Mouse (Mus musculus) heart, adult 2 months (tissue): Measurements from ENCODE around the gene Siglec1. TPM values are rescaled to one million over a fixed set of nuclear protein-coding genes. Genes with fewer than 3 reads are reported as not detected.

Experiments used
- DNase-seq, 2 experiments: peaks; one replicate each; pipeline ENCODE4 v3.0.0; 2021
- H3K27ac ChIP-seq: fragments of 200-600 bp; 2 replicates; pipeline ENCODE4 v1.8.1; 2022
- H3K27me3 ChIP-seq: fragments of 200-500 bp; 2 replicates; pipeline ENCODE4 v1.6.1; 2012; ENCODE audit warnings: mild to moderate bottlenecking, low read length, inconsistent platforms, mixed read lengths; ENCODE audit not compliant: control insufficient read depth, insufficient read depth
- H3K36me3 ChIP-seq: fragments of 200-500 bp; 2 replicates; pipeline ENCODE4 v1.6.1; 2012; ENCODE audit warnings: low read length, inconsistent platforms; ENCODE audit not compliant: control insufficient read depth, insufficient read depth
- H3K4me1 ChIP-seq: fragments of 200-500 bp; 2 replicates; pipeline ENCODE4 v1.6.1; 2011; ENCODE audit warnings: low read length; ENCODE audit not compliant: control insufficient read depth, insufficient read depth
- H3K4me3 ChIP-seq: fragments of 200-600 bp; 2 replicates; pipeline ENCODE4 v1.8.1; 2022
- H3K79me2 ChIP-seq: fragments of 200-500 bp; replicated peaks from 2 replicates; pipeline ENCODE4 v1.6.1; 2012; ENCODE audit warnings: mild to moderate bottlenecking, inconsistent platforms, low read length, moderate library complexity, mixed read lengths; ENCODE audit not compliant: control insufficient read depth, insufficient read depth
- H3K9ac ChIP-seq: fragments of 200-500 bp; 2 replicates; pipeline ENCODE4 v1.6.1; 2012; ENCODE audit warnings: low read depth, mild to moderate bottlenecking, control low read depth, inconsistent platforms, low read length, mixed read lengths
- CTCF ChIP-seq: fragments of 200-600 bp; IDR thresholded peaks from 2 replicates; pipeline ENCODE4 v1.8.1; 2022; ENCODE audit warnings: antibody characterized with exemption, mild to moderate bottlenecking, moderate library complexity
- EP300 ChIP-seq: fragments of 200-500 bp; IDR thresholded peaks from 2 replicates; pipeline ENCODE4 v1.6.1; 2011; ENCODE audit warnings: low read depth, low read length, control low read depth; ENCODE audit not compliant: insufficient read depth
- POLR2A ChIP-seq: fragments of 200-500 bp; IDR thresholded peaks from 2 replicates; pipeline ENCODE4 v1.6.1; 2011; ENCODE audit warnings: mild to moderate bottlenecking, low read depth, low read length, control low read depth; ENCODE audit not compliant: insufficient read depth
- WGBS: fragments of 180-500 bp; shearing (Covaris S2); methylation state at CpG from one replicate; pipeline ENCODE4 v1.1.7; 2018; 5-methylcytosine and 5-hydroxymethylcytosine counted together
- intact Hi-C: fragments of 180-260 bp; cut with DNase I; formaldehyde crosslinking; loops from one replicate; pipeline ENCODE4 v1.15.1; 2025
- polyA plus RNA-seq: library from polyadenylated mRNA; depleted of rRNA; stranded (reverse); fragments of >200 nt; gene quantifications from 2 replicates; pipeline ENCODE4 v1.2.3, GENCODE M21; 2012
- total RNA-seq, 2 experiments: library from RNA; stranded (reverse); gene quantifications; 2 replicates each; pipeline ENCODE4 v1.2.3; 2021

Gene Siglec1
- total and polyA plus RNA-seq, 3 experiments, result 2.1 to 3.1 (median 2.5) TPM

DNA sequence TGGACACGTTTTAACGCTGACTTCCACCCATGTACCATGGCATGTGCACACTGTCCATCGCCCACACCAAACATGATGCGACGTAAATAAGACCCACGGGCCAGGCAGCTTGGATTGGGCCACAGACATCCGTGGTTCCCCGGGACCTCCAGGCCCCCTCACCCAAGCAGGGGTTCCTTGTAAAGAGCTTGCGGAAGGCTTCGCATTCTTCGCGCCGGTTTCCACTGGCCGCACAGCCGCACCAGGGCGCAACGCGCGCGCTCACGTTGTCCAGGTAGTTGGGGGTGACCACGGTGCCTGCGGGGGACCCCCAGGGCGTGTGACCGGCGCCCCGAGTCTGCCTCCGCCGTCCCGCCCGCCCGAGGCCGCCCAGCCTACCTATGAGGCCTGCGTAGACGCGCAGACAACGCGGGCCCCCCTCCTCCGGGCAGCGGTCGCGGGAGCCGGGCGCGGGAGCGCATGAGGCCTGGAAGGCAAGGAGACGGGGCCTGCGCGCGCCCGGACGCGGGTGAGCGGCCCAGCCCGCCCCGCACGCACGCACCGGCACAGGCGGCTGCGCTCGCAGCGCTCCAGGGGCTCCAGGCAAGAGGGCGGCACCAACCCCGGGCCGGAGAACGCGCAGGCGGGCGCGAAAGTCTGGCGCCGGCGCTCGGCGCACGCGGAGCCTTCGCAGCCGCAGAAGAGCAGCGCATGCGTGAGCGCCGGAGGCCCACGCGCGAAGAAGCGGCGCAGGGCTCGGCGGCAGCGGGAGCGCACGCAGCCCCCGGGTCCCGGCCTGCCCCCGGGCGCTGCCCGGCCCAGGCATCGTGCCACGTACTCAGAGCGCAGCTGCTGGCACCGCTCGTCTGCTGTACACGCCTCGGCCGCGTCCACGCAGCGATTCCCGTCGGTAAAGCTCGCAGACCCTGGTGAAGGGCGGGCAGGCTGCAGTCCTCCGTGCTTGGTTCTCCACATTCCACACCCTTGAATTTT is 45.4 kb downstream of the Siglec1 start:
- H3K4me1 ChIP-seq, result peaks cover 6% of the 10 kb centered on the region
- TF ChIP-seq EP300 (no peak), CTCF (no peak), POLR2A (no peak)
- peak overlapping the region; percentile 45 for H3K9ac ChIP-seq
- H3K27ac ChIP-seq, result no peak overlapping the region
- DNase-seq, result peak; percentile 52 to 62
- H3K4me3 ChIP-seq, result peak overlapping the region; percentile 50
- WGBS, result 5% methylated on average over 109 of the region's 115 CpGs
- H3K36me3 ChIP-seq, result no peaks in the 10 kb centered on the region
- peaks cover 6% of the 10 kb centered on the region for H3K27me3 ChIP-seq
- intact Hi-C loops, result no loop called here
- H3K79me2 ChIP-seq, result no peaks in the 10 kb centered on the region

DNA sequence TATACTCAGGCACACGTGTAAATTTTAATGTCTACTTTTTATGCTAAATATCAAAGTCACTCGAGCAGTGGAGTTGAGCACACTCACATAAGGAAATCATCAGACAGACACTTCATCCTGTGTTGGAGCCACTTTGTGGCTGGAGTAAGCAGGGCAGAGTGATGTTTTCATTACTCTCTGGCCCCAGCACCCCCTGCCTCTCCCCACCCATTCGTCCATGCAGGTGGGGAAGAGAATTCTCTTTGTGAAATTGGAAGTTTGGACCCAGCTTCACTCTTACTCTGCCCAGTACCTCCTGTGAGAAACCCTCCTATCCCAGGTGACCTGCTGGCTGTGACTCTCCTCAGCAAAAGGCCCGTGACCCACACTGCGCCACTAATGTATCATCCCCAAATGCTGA is 47.9 kb downstream of the Siglec1 start:
- H3K4me1 ChIP-seq, result peaks cover 1% of the 10 kb centered on the region; the same call in 1 of the 2 replicates
- no peak for DNase-seq
- intact Hi-C loops, result no loop called here
- no peak overlapping the region for H3K27ac ChIP-seq
- H3K9ac ChIP-seq, result no peak overlapping the region
- no peaks in the 10 kb centered on the region for H3K79me2 ChIP-seq
- 86% methylated on average over 5 of the region's 5 CpGs for WGBS
- H3K4me3 ChIP-seq, result no peak overlapping the region
- no peak for TF ChIP-seq POLR2A
- no peaks in the 10 kb centered on the region for H3K36me3 ChIP-seq
- peaks cover 6% of the 10 kb centered on the region for H3K27me3 ChIP-seq

DNA sequence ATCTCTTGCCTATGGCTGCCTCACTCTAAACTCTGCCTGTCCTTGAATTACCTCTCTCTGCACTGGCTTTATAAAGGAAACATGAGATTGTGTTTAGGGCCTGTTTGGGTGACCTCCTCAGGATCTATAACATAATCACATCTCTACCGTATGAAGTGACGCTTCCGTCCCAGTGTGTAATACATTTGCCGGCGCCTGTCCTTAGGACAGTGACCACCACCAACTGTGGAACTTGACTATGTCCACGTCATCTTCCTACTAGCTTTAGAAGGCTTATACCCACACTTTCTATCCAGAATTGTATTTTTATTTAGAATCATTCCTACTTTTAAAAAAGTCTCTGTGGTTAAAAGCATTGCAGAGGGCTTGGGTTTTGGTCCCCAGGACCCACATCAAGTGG is 48.4 kb downstream of the Siglec1 start:
- Histone ChIP-seq H3K4me1 (peaks cover 1% of the 10 kb centered on the region; the same call in 1 of the 2 replicates), H3K36me3 (no peaks in the 10 kb centered on the region), H3K9ac (no peak overlapping the region), H3K27ac (no peak overlapping the region), H3K27me3 (peaks cover 6% of the 10 kb centered on the region), H3K79me2 (no peaks in the 10 kb centered on the region), H3K4me3 (no peak overlapping the region)
- 87% methylated on average over 6 of the region's 6 CpGs for WGBS
- no peak for TF ChIP-seq EP300
- no peak for TF ChIP-seq CTCF
- TF ChIP-seq POLR2A, result no peak
- intact Hi-C loops, result no loop called here
- DNase-seq, result no peak

DNA sequence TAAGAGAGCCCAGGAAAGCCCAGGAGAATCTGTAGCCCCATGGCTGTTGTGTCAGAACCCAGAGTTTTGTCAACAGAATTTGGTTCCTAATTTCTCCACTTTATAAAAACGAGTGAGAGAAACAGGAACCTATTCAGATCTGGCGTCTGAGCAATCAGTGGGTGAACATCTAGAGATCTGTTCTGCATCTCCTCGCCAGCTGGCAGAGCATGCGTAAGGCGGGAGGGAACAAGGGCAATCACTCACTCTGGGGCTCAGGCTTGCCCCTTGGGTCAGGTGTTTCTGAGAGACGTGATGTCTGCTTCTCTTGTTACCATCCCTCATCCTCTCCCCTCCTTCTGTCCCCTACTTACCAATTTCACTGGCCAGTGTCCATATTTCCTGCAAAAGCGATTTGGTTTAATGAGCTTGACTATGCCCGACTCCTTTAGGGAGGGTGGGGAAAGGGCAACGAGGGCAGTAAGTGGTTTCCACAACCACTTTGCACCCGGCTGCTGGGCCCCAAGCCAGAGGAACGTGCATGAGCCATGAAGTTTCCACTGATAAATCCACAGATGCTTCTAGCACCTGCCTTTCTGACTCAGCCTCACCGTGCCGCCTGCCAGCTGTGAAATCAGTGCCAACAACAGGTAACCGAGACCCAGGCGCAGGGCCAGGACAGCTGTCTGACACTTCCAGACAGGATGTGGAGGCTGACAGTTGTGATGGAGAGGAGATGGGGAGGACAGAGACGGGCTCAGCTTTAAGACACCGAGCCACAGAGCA is 49.2 kb downstream of the Siglec1 start:
- intact Hi-C loops, result no loop called here
- Histone ChIP-seq H3K27ac (no peak overlapping the region), H3K36me3 (no peaks in the 10 kb centered on the region), H3K4me1 (peaks cover 1% of the 10 kb centered on the region; the same call in 1 of the 2 replicates), H3K27me3 (peaks cover 6% of the 10 kb centered on the region), H3K79me2 (no peaks in the 10 kb centered on the region), H3K4me3 (no peak overlapping the region), H3K9ac (no peak overlapping the region)
- WGBS, result 20% methylated on average over 17 of the region's 17 CpGs
- DNase-seq, result peak; percentile 62 to 76
- TF ChIP-seq POLR2A (no peak), EP300 (no peak), CTCF (no peak)

DNA sequence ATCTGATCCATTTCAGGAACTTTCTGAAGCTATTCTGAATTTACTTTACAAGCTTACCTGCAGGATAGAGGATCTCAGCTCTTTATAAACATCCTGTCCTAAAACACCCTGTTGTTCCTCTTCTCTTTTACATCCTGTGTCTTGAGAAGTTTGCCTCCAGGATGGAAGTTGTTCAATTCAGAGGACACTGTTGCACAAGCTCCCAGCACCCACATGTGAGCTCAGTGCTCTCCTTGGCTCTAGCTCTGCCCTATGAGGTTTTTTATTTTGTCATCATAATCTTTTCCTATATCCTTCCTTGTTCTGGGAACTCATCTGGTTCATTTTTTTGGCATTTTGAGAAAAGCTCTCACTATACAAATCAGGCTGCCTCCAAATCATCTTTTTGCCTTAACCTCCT is 49.8 kb downstream of the Siglec1 start:
- intact Hi-C loops, result no loop called here
- H3K9ac ChIP-seq, result no peak overlapping the region
- no peak overlapping the region for H3K27ac ChIP-seq
- H3K36me3 ChIP-seq, result no peaks in the 10 kb centered on the region
- peaks cover 2% of the 10 kb centered on the region for H3K27me3 ChIP-seq
- TF ChIP-seq POLR2A, result no peak
- TF ChIP-seq EP300, result no peak
- no peak for TF ChIP-seq CTCF
- H3K4me1 ChIP-seq, result peaks cover 1% of the 10 kb centered on the region; the same call in 1 of the 2 replicates
- H3K4me3 ChIP-seq, result no peak overlapping the region
- no peak for DNase-seq
- no peaks in the 10 kb centered on the region for H3K79me2 ChIP-seq
